Mouse (Mus musculus): ENCODE results near the gene Plcl1. TPM values are rescaled to one million over a fixed set of nuclear protein-coding genes. Genes with fewer than 3 reads are reported as not detected.

The Plcl1 gene
- total and polyA plus RNA-seq, 3 experiments = not detected

GRCm38 (mm10) chr1:55736762-55737288 lies 331.1 kb downstream of the Plcl1 start:
- DNase-seq (ENCODE audit: low read depth, low spot score) = no peak
- Histone ChIP-seq H3K36me3 (ENCODE audit: control insufficient read depth in 1 of 2, insufficient read depth in 2 of 2, low read length in 2 of 2) (no peaks in the 10 kb centered on the region), H3K4me3 (ENCODE audit: control insufficient read depth in 1 of 2, insufficient read depth in 1 of 2, low read depth in 2 of 2, low read length in 2 of 2) (no peak overlapping the region), H3K79me2 (ENCODE audit: control insufficient read depth, insufficient read depth, low read length, poor library complexity) (no peaks in the 10 kb centered on the region), H3K27ac (ENCODE audit: control insufficient read depth, low read depth, low read length) (no peak overlapping the region), H3K9ac (ENCODE audit: control insufficient read depth, low read depth, low read length, poor library complexity, severe bottlenecking) (no peak overlapping the region), H3K27me3 (ENCODE audit: control insufficient read depth in 1 of 2, insufficient read depth in 2 of 2, low read length in 2 of 2) (no peaks in the 10 kb centered on the region), H3K9me3 (replicated peaks; ENCODE audit: insufficient read depth, low read length) (no peaks in the 10 kb centered on the region), H3K4me1 (ENCODE audit: control insufficient read depth in 1 of 2, insufficient read depth in 2 of 2, low read length in 2 of 2) (no peaks in the 10 kb centered on the region)
- TF ChIP-seq CTCF (IDR thresholded peaks at IDR 0.05 in 2 of 3, conservative IDR thresholded peaks at IDR 0.05 in 1 of 3; ENCODE audit: control insufficient read depth in 1 of 3, insufficient read depth in 1 of 3, low read depth in 2 of 3, low read length in 3 of 3, poor library complexity in 1 of 3, severe bottlenecking in 1 of 3) = no peak
- TF ChIP-seq MYC (IDR thresholded peaks at IDR 0.05; ENCODE audit: low read depth, low read length) = no peak
- no peak for TF ChIP-seq USF2 (IDR thresholded peaks at IDR 0.05; ENCODE audit: borderline replicate concordance in 1 of 2, insufficient read depth in 1 of 2, low read depth in 1 of 2, low read length in 2 of 2)
- TF ChIP-seq POLR2AphosphoS2 (IDR thresholded peaks at IDR 0.05; ENCODE audit: low read length) = no peak
- TF ChIP-seq UBTF (IDR thresholded peaks at IDR 0.05; ENCODE audit: borderline replicate concordance, insufficient read depth, low read depth, low read length) = no peak
- no peak for TF ChIP-seq USF1 (IDR thresholded peaks at IDR 0.05; ENCODE audit: low read depth, low read length)

DNA sequence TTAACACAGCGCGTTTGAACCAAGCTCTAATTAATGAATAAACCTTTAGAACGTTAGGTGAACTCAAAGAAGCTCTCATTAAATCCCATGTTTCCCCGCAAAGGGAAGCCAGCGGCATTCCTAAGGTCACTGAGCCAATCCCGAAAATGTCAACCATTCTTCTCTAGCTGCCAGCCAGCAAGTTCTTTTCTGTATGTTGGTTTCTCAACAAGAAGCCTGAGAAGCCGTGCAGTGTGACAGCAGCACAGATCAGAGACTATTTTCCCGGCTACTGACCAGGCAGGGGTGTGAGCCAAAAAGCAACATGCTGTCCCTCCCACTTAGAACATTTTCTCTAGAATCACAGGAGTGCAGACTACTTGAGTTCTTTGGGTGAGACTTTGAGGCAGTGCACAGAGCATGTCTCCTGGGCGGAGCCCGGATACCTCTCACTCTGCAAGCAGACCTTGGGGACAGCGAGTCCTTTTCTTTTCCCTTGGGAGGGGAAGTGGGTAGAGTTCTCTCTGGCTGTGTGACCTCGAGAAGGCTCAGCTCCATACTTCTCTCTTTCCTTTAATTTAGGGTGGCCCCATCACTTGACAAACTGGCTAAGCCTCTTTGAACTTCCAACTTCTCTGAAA lies 333.1 kb downstream of the Plcl1 start:
- Histone ChIP-seq H3K27me3 (ENCODE audit: control insufficient read depth in 1 of 2, insufficient read depth in 2 of 2, low read length in 2 of 2) (no peaks in the 10 kb centered on the region), H3K27ac (ENCODE audit: control insufficient read depth, low read depth, low read length) (no peak overlapping the region), H3K4me1 (ENCODE audit: control insufficient read depth in 1 of 2, insufficient read depth in 2 of 2, low read length in 2 of 2) (no peaks in the 10 kb centered on the region), H3K36me3 (ENCODE audit: control insufficient read depth in 1 of 2, insufficient read depth in 2 of 2, low read length in 2 of 2) (no peaks in the 10 kb centered on the region), H3K79me2 (ENCODE audit: control insufficient read depth, insufficient read depth, low read length, poor library complexity) (no peaks in the 10 kb centered on the region), H3K4me3 (ENCODE audit: control insufficient read depth in 1 of 2, insufficient read depth in 1 of 2, low read depth in 2 of 2, low read length in 2 of 2) (no peak overlapping the region), H3K9me3 (replicated peaks; ENCODE audit: insufficient read depth, low read length) (no peaks in the 10 kb centered on the region), H3K9ac (ENCODE audit: control insufficient read depth, low read depth, low read length, poor library complexity, severe bottlenecking) (no peak overlapping the region)
- no peak for DNase-seq (ENCODE audit: low read depth, low spot score)
- no peak for TF ChIP-seq NELFE (IDR thresholded peaks at IDR 0.05; ENCODE audit: low read depth, low read length)
- no peak for TF ChIP-seq GATA1 (IDR thresholded peaks at IDR 0.05; ENCODE audit: low read depth, low read length)

- no peak for DNase-seq (ENCODE audit: low read depth, low spot score)
- Histone ChIP-seq H3K36me3 (ENCODE audit: control insufficient read depth in 1 of 2, insufficient read depth in 2 of 2, low read length in 2 of 2) (no peaks in the 10 kb centered on the region), H3K79me2 (ENCODE audit: control insufficient read depth, insufficient read depth, low read length, poor library complexity) (no peaks in the 10 kb centered on the region), H3K27ac (ENCODE audit: control insufficient read depth, low read depth, low read length) (no peak overlapping the region), H3K9me3 (replicated peaks; ENCODE audit: insufficient read depth, low read length) (no peaks in the 10 kb centered on the region), H3K4me3 (ENCODE audit: control insufficient read depth in 1 of 2, insufficient read depth in 1 of 2, low read depth in 2 of 2, low read length in 2 of 2) (no peak overlapping the region), H3K4me1 (ENCODE audit: control insufficient read depth in 1 of 2, insufficient read depth in 2 of 2, low read length in 2 of 2) (no peaks in the 10 kb centered on the region), H3K27me3 (ENCODE audit: control insufficient read depth in 1 of 2, insufficient read depth in 2 of 2, low read length in 2 of 2) (no peaks in the 10 kb centered on the region), H3K9ac (ENCODE audit: control insufficient read depth, low read depth, low read length, poor library complexity, severe bottlenecking) (no peak overlapping the region)
- no peak for TF ChIP-seq NRF1 (IDR thresholded peaks at IDR 0.05; ENCODE audit: insufficient read depth, low read depth, low read length, poor library complexity, severe bottlenecking)
- no peak for TF ChIP-seq MEF2A (IDR thresholded peaks at IDR 0.05; ENCODE audit: extremely low read depth, insufficient replicate concordance, low read depth, low read length, poor library complexity, severe bottlenecking)
- TF ChIP-seq MXI1 (IDR thresholded peaks at IDR 0.05; ENCODE audit: low read depth, low read length) = no peak
- TF ChIP-seq USF2 (IDR thresholded peaks at IDR 0.05; ENCODE audit: borderline replicate concordance in 1 of 2, insufficient read depth in 1 of 2, low read depth in 1 of 2, low read length in 2 of 2) = no peak
- TF ChIP-seq SMC3 (IDR thresholded peaks at IDR 0.05; ENCODE audit: low read depth, low read length) = no peak
- TF ChIP-seq USF1 (IDR thresholded peaks at IDR 0.05; ENCODE audit: low read depth, low read length) = no peak
- TF ChIP-seq TBP (IDR thresholded peaks at IDR 0.05; ENCODE audit: low read depth, low read length) = no peak
- no peak for TF ChIP-seq GABPA (IDR thresholded peaks at IDR 0.05; ENCODE audit: low read depth, low read length)
- no peak for TF ChIP-seq MAX (IDR thresholded peaks at IDR 0.05; ENCODE audit: low read length)
- no peak for TF ChIP-seq CHD2 (IDR thresholded peaks at IDR 0.05; ENCODE audit: low read length)
- TF ChIP-seq ELF1 (IDR thresholded peaks at IDR 0.05; ENCODE audit: low read depth, low read length) = no peak
- TF ChIP-seq MAZ (IDR thresholded peaks at IDR 0.05; ENCODE audit: low read depth, low read length) = no peak
- no peak for TF ChIP-seq ZC3H11A (IDR thresholded peaks at IDR 0.05; ENCODE audit: low read depth, low read length)
- no peak for TF ChIP-seq NELFE (IDR thresholded peaks at IDR 0.05; ENCODE audit: low read depth, low read length)
- TF ChIP-seq ZMIZ1 (IDR thresholded peaks at IDR 0.05; ENCODE audit: low read depth, low read length) = no peak
- TF ChIP-seq HCFC1 (IDR thresholded peaks at IDR 0.05; ENCODE audit: low read depth, low read length) = no peak
- no peak for TF ChIP-seq TAL1 (IDR thresholded peaks at IDR 0.05; ENCODE audit: low read length)
- TF ChIP-seq TCF12 (IDR thresholded peaks at IDR 0.05; ENCODE audit: low read depth, low read length) = no peak
Observed at GRCm38 (mm10) chr1:55741885-55742284, 336.2 kb downstream of the Plcl1 start.

Data from MEL (cell line).